Mouse (Mus musculus): ENCODE measurements around the gene Sugct. TPM values are rescaled to one million over a fixed set of nuclear protein-coding genes. Genes with fewer than 3 reads are reported as not detected.

Sugct gene
- polyA plus RNA-seq, 1 experiment from 2014 or later = 2.7 TPM

DNA sequence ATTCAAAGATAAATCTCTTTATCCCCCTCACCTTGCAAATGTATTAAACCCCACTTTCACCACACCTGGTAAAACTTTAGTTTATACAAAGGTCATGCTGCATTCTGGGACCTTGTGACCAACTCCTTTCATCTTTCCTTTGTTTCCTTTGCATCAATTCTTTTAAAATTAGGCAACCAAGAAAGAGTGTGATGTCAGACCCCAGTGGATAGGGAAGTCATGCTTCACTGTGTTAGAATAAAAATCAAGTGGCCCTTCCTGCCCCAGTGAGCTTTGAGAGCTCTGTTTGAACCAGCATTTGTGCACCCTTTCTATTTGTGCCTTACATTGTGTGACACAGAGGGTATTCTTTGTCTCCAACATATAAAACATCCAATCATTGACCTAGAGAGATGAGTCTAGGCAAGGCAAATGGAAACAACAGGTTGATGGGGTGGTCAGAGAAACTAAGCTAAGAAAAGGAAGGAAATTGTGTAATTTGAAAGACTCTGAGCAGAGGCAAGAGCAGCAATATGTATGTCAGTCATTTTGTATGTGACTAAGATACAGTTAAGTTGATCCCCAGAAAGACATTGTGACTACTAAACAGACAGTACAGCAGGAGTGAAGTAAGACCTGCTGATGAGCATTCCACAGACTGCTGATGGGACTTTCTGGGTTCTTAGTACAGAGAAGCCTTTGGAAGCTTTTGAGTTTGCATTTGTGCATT lies 797.1 kb downstream of the Sugct start:
- H3K9ac ChIP-seq (ENCODE audit: low read length) = no peak overlapping the region
- no peaks in the 10 kb centered on the region for H3K4me1 ChIP-seq (ENCODE audit: control insufficient read depth, insufficient read depth, low read length)
- DNase-seq (ENCODE audit: low spot score) = no peak
- no peak for ATAC-seq (ENCODE audit: insufficient read depth, low FRiP score, low TSS enrichment)
- no peak overlapping the region for H3K4me2 ChIP-seq (ENCODE audit: low read depth)
- no peaks in the 10 kb centered on the region for H3K27me3 ChIP-seq (ENCODE audit: control insufficient read depth, insufficient read depth, low read length)
- H3K36me3 ChIP-seq (ENCODE audit: control insufficient read depth, insufficient read depth, low read length) = no peaks in the 10 kb centered on the region
- H3K9me3 ChIP-seq (ENCODE audit: control insufficient read depth, low read length) = no peaks in the 10 kb centered on the region
- no peak overlapping the region for H3K4me3 ChIP-seq (ENCODE audit: low read depth, low read length)
- H3K27ac ChIP-seq (ENCODE audit: low read depth, low read length) = no peak overlapping the region

- H3K4me3 ChIP-seq (ENCODE audit: low read depth, low read length) = no peak overlapping the region
- H3K4me2 ChIP-seq (ENCODE audit: low read depth) = no peak overlapping the region
- H3K9me3 ChIP-seq (ENCODE audit: control insufficient read depth, low read length) = no peaks in the 10 kb centered on the region
- H3K36me3 ChIP-seq (ENCODE audit: control insufficient read depth, insufficient read depth, low read length) = no peaks in the 10 kb centered on the region
- H3K27me3 ChIP-seq (ENCODE audit: control insufficient read depth, insufficient read depth, low read length) = no peaks in the 10 kb centered on the region
- WGBS = 82% methylated on average over 1 of the region's 1 CpGs
- H3K4me1 ChIP-seq (ENCODE audit: control insufficient read depth, insufficient read depth, low read length) = no peaks in the 10 kb centered on the region
- H3K27ac ChIP-seq (ENCODE audit: low read depth, low read length) = no peak overlapping the region
- DNase-seq (ENCODE audit: low spot score) (no peak), ATAC-seq (ENCODE audit: insufficient read depth, low FRiP score, low TSS enrichment) (no peak)
- no peak overlapping the region for H3K9ac ChIP-seq (ENCODE audit: low read length)
These were observed 817.3 kb downstream of the Sugct start for GRCm38 (mm10) chr13:16878056-16878455.

DNA sequence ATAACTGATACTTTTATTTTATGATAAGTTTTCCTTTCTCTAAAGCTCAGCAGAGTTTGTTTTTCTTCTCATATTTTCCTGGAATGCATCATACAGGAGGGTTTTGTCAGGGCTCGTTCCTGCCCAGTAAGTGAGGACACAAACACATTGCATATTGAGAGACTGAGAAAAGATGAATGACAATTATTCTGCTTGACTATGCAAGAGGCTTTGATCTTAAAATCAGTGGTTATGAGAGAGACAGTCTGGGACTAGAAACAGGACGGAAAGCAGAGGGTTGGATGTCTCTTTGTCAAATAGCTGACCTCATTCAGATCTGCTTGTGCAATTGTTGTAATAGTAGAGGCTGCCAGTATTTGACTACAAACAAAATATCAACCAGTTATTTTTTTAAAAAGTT lies 835.4 kb downstream of the Sugct start:
- Histone ChIP-seq H3K9me3 (ENCODE audit: control insufficient read depth, low read length) (no peaks in the 10 kb centered on the region), H3K27ac (ENCODE audit: low read depth, low read length) (no peak overlapping the region), H3K4me3 (ENCODE audit: low read depth, low read length) (no peak overlapping the region), H3K27me3 (ENCODE audit: control insufficient read depth, insufficient read depth, low read length) (no peaks in the 10 kb centered on the region), H3K9ac (ENCODE audit: low read length) (no peak overlapping the region), H3K4me2 (ENCODE audit: low read depth) (no peak overlapping the region), H3K4me1 (ENCODE audit: control insufficient read depth, insufficient read depth, low read length) (no peaks in the 10 kb centered on the region), H3K36me3 (ENCODE audit: control insufficient read depth, insufficient read depth, low read length) (no peaks in the 10 kb centered on the region)
- ATAC-seq (ENCODE audit: insufficient read depth, low FRiP score, low TSS enrichment) (no peak), DNase-seq (ENCODE audit: low spot score) (no peak)
- 69% methylated on average over 2 of the region's 2 CpGs for WGBS

DNA sequence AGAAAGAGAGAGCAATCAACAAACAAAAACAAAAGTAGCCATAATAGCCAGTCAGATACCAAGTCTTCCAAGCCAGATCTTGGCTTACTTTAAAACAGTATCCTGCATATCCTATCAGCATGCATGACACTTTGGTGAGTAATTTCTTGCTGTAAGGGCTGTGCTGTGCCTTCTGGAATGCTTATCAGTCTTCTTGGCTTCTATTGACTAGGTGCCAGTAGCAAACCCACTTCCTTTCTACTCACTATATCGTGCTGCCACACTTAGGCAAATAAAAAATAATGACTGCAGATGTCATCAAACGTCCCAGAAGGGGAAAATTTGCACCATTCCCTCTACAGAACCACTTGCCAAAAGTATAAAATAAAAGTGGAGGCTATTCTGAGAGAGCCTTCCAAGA lies 848.1 kb downstream of the Sugct start:
- no peak overlapping the region for H3K9ac ChIP-seq (ENCODE audit: low read length)
- no peak for ATAC-seq (ENCODE audit: insufficient read depth, low FRiP score, low TSS enrichment)
- H3K4me3 ChIP-seq (ENCODE audit: low read depth, low read length) = no peak overlapping the region
- no peak overlapping the region for H3K27ac ChIP-seq (ENCODE audit: low read depth, low read length)
- H3K27me3 ChIP-seq (ENCODE audit: control insufficient read depth, insufficient read depth, low read length) = no peaks in the 10 kb centered on the region
- H3K36me3 ChIP-seq (ENCODE audit: control insufficient read depth, insufficient read depth, low read length) = no peaks in the 10 kb centered on the region
- DNase-seq (ENCODE audit: low spot score) = no peak
- H3K4me1 ChIP-seq (ENCODE audit: control insufficient read depth, insufficient read depth, low read length) = no peaks in the 10 kb centered on the region
- 64% methylated on average over 2 of the region's 2 CpGs for WGBS
- no peaks in the 10 kb centered on the region for H3K9me3 ChIP-seq (ENCODE audit: control insufficient read depth, low read length)
- no peak overlapping the region for H3K4me2 ChIP-seq (ENCODE audit: low read depth)

DNA sequence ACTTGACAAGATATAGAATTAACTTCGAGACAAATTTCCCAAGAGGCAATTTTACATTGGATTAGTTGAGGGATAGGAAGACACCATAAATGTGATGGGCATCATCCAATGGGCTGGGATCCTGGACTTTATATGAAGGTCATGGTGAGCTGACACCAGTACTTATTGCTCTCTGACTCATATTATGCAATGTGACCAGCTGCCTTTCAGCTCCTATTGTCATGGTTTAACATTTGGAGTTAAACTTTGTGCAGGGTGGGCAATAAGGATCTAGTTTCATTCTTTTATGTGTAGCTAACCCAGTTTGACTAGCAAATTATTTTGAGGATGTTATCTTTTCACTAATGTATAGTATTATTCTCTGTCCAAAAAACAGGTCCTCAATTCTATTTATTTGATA lies 854.4 kb downstream of the Sugct start:
- DNase-seq (ENCODE audit: low spot score) = no peak
- H3K36me3 ChIP-seq (ENCODE audit: control insufficient read depth, insufficient read depth, low read length) = no peaks in the 10 kb centered on the region
- H3K4me1 ChIP-seq (ENCODE audit: control insufficient read depth, insufficient read depth, low read length) = no peaks in the 10 kb centered on the region
- H3K9ac ChIP-seq (ENCODE audit: low read length) = no peak overlapping the region
- no peaks in the 10 kb centered on the region for H3K9me3 ChIP-seq (ENCODE audit: control insufficient read depth, low read length)
- no peak overlapping the region for H3K4me3 ChIP-seq (ENCODE audit: low read depth, low read length)
- H3K27me3 ChIP-seq (ENCODE audit: control insufficient read depth, insufficient read depth, low read length) = no peaks in the 10 kb centered on the region
- no peak for ATAC-seq (ENCODE audit: insufficient read depth, low FRiP score, low TSS enrichment)
- no peak overlapping the region for H3K27ac ChIP-seq (ENCODE audit: low read depth, low read length)
- H3K4me2 ChIP-seq (ENCODE audit: low read depth) = no peak overlapping the region
- 97% methylated on average over 1 of the region's 1 CpGs for WGBS

DNA sequence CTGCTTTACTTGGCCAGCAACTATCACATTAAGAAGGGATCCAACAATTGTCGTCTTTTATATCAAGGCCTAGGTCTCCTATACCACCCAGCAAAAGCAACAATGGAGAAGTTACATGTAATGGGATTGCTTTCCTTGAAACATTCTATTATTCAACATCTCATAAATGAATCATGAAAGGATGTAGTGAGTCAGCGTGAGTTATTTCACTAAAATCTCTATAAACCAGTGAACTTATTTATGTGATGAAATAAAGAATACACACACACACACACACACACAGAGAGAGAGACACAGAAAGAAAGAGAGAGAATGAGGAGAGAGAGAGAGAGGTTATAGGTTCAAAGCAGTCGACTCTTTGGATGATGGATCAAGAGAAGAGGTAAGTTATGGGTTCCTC lies 856.9 kb downstream of the Sugct start:
- H3K27me3 ChIP-seq (ENCODE audit: control insufficient read depth, insufficient read depth, low read length) = no peaks in the 10 kb centered on the region
- ATAC-seq (ENCODE audit: insufficient read depth, low FRiP score, low TSS enrichment) (no peak), DNase-seq (ENCODE audit: low spot score) (no peak)
- 88% methylated on average over 3 of the region's 3 CpGs for WGBS
- no peak overlapping the region for H3K4me2 ChIP-seq (ENCODE audit: low read depth)
- no peak overlapping the region for H3K9ac ChIP-seq (ENCODE audit: low read length)
- H3K9me3 ChIP-seq (ENCODE audit: control insufficient read depth, low read length) = no peaks in the 10 kb centered on the region
- H3K4me1 ChIP-seq (ENCODE audit: control insufficient read depth, insufficient read depth, low read length) = no peaks in the 10 kb centered on the region
- H3K27ac ChIP-seq (ENCODE audit: low read depth, low read length) = no peak overlapping the region
- H3K4me3 ChIP-seq (ENCODE audit: low read depth, low read length) = no peak overlapping the region
- H3K36me3 ChIP-seq (ENCODE audit: control insufficient read depth, insufficient read depth, low read length) = no peaks in the 10 kb centered on the region

DNA sequence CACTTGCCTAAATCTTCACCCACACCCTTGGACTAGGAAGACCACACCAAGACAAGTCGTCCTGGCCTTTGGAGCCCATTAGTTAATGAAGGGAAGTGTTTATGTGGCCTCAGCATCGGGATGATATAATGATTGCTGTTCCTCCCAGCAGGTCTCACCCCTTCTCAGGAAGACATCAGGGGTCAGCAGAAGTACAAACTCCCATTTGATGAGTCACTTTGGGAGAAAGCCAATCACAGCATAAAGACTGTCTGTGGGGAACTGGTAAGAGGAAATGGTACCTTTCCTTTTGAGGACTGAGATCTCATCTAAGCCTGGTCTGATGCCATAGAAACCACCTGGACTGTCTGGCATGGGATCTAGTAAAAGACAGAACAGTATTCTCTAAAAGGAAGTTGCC lies 860.2 kb downstream of the Sugct start:
- ATAC-seq (ENCODE audit: insufficient read depth, low FRiP score, low TSS enrichment) = no peak
- 60% methylated on average over 2 of the region's 2 CpGs for WGBS
- H3K9ac ChIP-seq (ENCODE audit: low read length) = no peak overlapping the region
- no peaks in the 10 kb centered on the region for H3K27me3 ChIP-seq (ENCODE audit: control insufficient read depth, insufficient read depth, low read length)
- H3K4me3 ChIP-seq (ENCODE audit: low read depth, low read length) = no peak overlapping the region
- no peak overlapping the region for H3K4me2 ChIP-seq (ENCODE audit: low read depth)
- no peaks in the 10 kb centered on the region for H3K36me3 ChIP-seq (ENCODE audit: control insufficient read depth, insufficient read depth, low read length)
- DNase-seq (ENCODE audit: low spot score) = no peak
- H3K4me1 ChIP-seq (ENCODE audit: control insufficient read depth, insufficient read depth, low read length) = no peaks in the 10 kb centered on the region
- no peak overlapping the region for H3K27ac ChIP-seq (ENCODE audit: low read depth, low read length)
- no peaks in the 10 kb centered on the region for H3K9me3 ChIP-seq (ENCODE audit: control insufficient read depth, low read length)

GRCm38 (mm10) chr13:16833069-16833468 lies 862.3 kb downstream of the Sugct start:
- Histone ChIP-seq H3K9me3 (ENCODE audit: control insufficient read depth, low read length) (no peaks in the 10 kb centered on the region), H3K4me3 (ENCODE audit: low read depth, low read length) (no peak overlapping the region), H3K27ac (ENCODE audit: low read depth, low read length) (no peak overlapping the region), H3K4me2 (ENCODE audit: low read depth) (no peak overlapping the region), H3K9ac (ENCODE audit: low read length) (no peak overlapping the region), H3K36me3 (ENCODE audit: control insufficient read depth, insufficient read depth, low read length) (no peaks in the 10 kb centered on the region), H3K4me1 (ENCODE audit: control insufficient read depth, insufficient read depth, low read length) (no peaks in the 10 kb centered on the region), H3K27me3 (ENCODE audit: control insufficient read depth, insufficient read depth, low read length) (no peaks in the 10 kb centered on the region)
- no peak for DNase-seq (ENCODE audit: low spot score)
- ATAC-seq (ENCODE audit: insufficient read depth, low FRiP score, low TSS enrichment) = no peak

- WGBS = 87% methylated on average over 8 of the region's 8 CpGs
- ATAC-seq (ENCODE audit: insufficient read depth, low FRiP score, low TSS enrichment) (no peak), DNase-seq (ENCODE audit: low spot score) (no peak)
- Histone ChIP-seq H3K9ac (ENCODE audit: low read length) (no peak overlapping the region), H3K9me3 (ENCODE audit: control insufficient read depth, low read length) (no peaks in the 10 kb centered on the region), H3K4me2 (ENCODE audit: low read depth) (no peak overlapping the region), H3K27me3 (ENCODE audit: control insufficient read depth, insufficient read depth, low read length) (no peaks in the 10 kb centered on the region), H3K36me3 (ENCODE audit: control insufficient read depth, insufficient read depth, low read length) (no peaks in the 10 kb centered on the region), H3K27ac (ENCODE audit: low read depth, low read length) (no peak overlapping the region), H3K4me1 (ENCODE audit: control insufficient read depth, insufficient read depth, low read length) (no peaks in the 10 kb centered on the region), H3K4me3 (ENCODE audit: low read depth, low read length) (no peak overlapping the region)
These were observed 863.5 kb downstream of the Sugct start for GRCm38 (mm10) chr13:16831840-16832239.
